Mouse (Mus musculus): ENCODE data around the gene St3gal2. TPM values are rescaled to one million over a fixed set of nuclear protein-coding genes. Genes with fewer than 3 reads are reported as not detected.
"Not testable (repeated sequence)": the region's sequence is repeated elsewhere in the genome, so short reads cannot be mapped to it uniquely, and the experiment has no call there.

The St3gal2 gene
- total and polyA plus RNA-seq, 2 experiments from 2014 or later: 20.2 to 39.6 TPM

- Histone ChIP-seq H3K4me1 (ENCODE audit: insufficient read depth, low read length) (no peaks in the 10 kb centered on the region), H3K36me3 (ENCODE audit: insufficient read depth, low read length) (peaks cover 62% of the 10 kb centered on the region), H3K4me2 (ENCODE audit: low read depth, low read length) (no peak overlapping the region), H3K9me3 (ENCODE audit: low read length) (no peaks in the 10 kb centered on the region), H3K9ac (replicated peaks; ENCODE audit: low read length) (no peak overlapping the region), H3K27me3 (ENCODE audit: insufficient read depth, low read length) (no peaks in the 10 kb centered on the region), H3K27ac (no peak overlapping the region), H3K4me3 (ENCODE audit: low read length) (no peak overlapping the region)
- ATAC-seq (no peak), DNase-seq (ENCODE audit: low spot score) (no peak)
- WGBS: 89% methylated on average over 8 of the region's 8 CpGs
- TF ChIP-seq CTCF (IDR thresholded peaks at IDR 0.05; ENCODE audit: low read depth): no peak
Measured at GRCm38 (mm10) chr8:110987805-110988744, 68.4 kb downstream of the St3gal2 start.

DNA sequence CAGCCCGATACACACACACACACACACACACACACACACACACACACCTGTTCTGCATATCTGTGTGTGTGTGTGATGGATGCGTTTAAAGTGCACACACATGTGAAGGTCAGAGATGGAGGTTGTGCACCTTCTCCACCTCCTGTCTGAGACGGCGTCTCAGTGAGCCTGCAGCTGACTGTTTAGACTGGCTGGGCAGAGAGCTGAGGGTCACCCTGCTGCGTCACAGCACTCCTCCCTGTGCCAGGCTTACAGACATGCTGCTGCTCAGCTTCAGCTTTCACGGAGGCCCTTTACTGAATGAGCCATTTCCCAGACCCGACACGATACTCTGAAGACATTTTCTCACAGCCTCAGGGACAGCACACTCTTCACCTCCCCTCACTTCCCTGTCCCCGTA lies 70.3 kb downstream of the St3gal2 start:
- no peak for DNase-seq (ENCODE audit: low spot score)
- Histone ChIP-seq H3K27me3 (ENCODE audit: insufficient read depth, low read length) (no peaks in the 10 kb centered on the region), H3K36me3 (ENCODE audit: insufficient read depth, low read length) (peaks cover 47% of the 10 kb centered on the region), H3K4me3 (ENCODE audit: low read length) (no peak overlapping the region), H3K27ac (no peak overlapping the region), H3K4me2 (ENCODE audit: low read depth, low read length) (no peak overlapping the region), H3K9ac (replicated peaks; ENCODE audit: low read length) (no peak overlapping the region), H3K9me3 (ENCODE audit: low read length) (no peaks in the 10 kb centered on the region), H3K4me1 (ENCODE audit: insufficient read depth, low read length) (no peaks in the 10 kb centered on the region)
- TF ChIP-seq CTCF (IDR thresholded peaks at IDR 0.05; ENCODE audit: low read depth): no peak
- no peak for ATAC-seq
- 91% methylated on average over 9 of the region's 9 CpGs for WGBS

DNA sequence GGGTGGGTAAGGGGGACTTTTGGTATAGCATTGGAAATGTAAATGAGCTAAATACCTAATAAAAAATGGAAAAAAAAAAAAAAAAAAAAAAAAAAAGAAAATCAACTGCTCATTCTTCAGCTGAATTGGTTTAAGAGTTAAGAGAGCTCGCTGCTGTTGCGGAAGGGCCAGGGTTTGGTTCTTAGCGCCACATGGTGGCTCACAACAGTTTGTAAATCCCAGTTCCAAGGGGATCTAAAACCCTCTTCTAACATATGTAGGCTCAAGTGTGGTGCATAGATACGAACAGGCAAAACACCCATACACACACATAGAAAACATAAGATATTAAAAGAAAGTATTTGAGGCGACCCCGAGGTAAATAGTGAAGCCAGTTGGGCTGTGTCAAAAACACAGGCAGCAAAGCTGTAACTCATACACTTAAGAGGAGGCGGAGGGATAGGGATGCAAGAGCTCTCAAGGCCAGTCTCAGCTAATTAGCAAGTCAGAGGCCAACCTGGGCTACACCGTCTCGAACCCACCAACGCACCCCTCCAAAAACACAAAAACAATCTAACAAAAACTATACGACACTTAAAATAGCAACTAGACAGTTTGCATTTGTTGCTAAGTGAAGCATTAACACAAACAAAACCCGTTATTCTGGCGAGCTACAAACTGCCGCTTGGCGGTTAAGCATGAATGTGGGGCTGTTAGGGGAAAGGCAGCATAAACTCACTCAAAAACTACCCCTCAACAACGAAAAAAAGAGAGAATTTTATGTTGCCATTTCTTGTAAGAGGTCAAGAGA lies 77.1 kb downstream of the St3gal2 start:
- peak overlapping the region; percentile 75 for H3K4me3 ChIP-seq (ENCODE audit: low read length)
- no peaks in the 10 kb centered on the region for H3K9me3 ChIP-seq (ENCODE audit: low read length)
- no peak for TF ChIP-seq CTCF (IDR thresholded peaks at IDR 0.05; ENCODE audit: low read depth)
- DNase-seq (ENCODE audit: low spot score): no peak
- H3K27ac ChIP-seq: peak overlapping the region; percentile 70
- H3K9ac ChIP-seq (replicated peaks; ENCODE audit: low read length): peak overlapping the region; percentile 67
- 40% methylated on average over 16 of the region's 16 CpGs for WGBS
- no peak for ATAC-seq
- no peaks in the 10 kb centered on the region for H3K27me3 ChIP-seq (ENCODE audit: insufficient read depth, low read length)
- H3K4me2 ChIP-seq (ENCODE audit: low read depth, low read length): peak overlapping the region; percentile 77
- peaks cover 5% of the 10 kb centered on the region for H3K4me1 ChIP-seq (ENCODE audit: insufficient read depth, low read length)
- H3K36me3 ChIP-seq (ENCODE audit: insufficient read depth, low read length): peaks cover 5% of the 10 kb centered on the region; the same call in 1 of the 2 replicates

- H3K27me3 ChIP-seq (ENCODE audit: insufficient read depth, low read length): no peaks in the 10 kb centered on the region
- TF ChIP-seq CTCF (IDR thresholded peaks at IDR 0.05; ENCODE audit: low read depth): peak; percentile 57
- H3K4me3 ChIP-seq (ENCODE audit: low read length): peak within 1 kb of the TSS; percentile 75
- peaks cover 5% of the 10 kb centered on the region for H3K4me1 ChIP-seq (ENCODE audit: insufficient read depth, low read length)
- DNase-seq (ENCODE audit: low spot score) (peak; percentile 95), ATAC-seq (peak; percentile 98)
- WGBS: 3% methylated on average over 58 of the region's 58 CpGs
- no peaks in the 10 kb centered on the region for H3K36me3 ChIP-seq (ENCODE audit: insufficient read depth, low read length)
- H3K4me2 ChIP-seq (ENCODE audit: low read depth, low read length): peak within 1 kb of the TSS; percentile 77
- peak within 1 kb of the TSS; percentile 70 for H3K27ac ChIP-seq
- H3K9me3 ChIP-seq (ENCODE audit: low read length): no peaks in the 10 kb centered on the region
- peak within 1 kb of the TSS; percentile 67 for H3K9ac ChIP-seq (replicated peaks; ENCODE audit: low read length)
Measured at GRCm38 (mm10) chr8:110997547-110998531, 78.1 kb downstream of the St3gal2 start, which contains the start of gene Ddx19a. TSS of gene Ddx19a (minus strand) at chr8:110997800.

DNA sequence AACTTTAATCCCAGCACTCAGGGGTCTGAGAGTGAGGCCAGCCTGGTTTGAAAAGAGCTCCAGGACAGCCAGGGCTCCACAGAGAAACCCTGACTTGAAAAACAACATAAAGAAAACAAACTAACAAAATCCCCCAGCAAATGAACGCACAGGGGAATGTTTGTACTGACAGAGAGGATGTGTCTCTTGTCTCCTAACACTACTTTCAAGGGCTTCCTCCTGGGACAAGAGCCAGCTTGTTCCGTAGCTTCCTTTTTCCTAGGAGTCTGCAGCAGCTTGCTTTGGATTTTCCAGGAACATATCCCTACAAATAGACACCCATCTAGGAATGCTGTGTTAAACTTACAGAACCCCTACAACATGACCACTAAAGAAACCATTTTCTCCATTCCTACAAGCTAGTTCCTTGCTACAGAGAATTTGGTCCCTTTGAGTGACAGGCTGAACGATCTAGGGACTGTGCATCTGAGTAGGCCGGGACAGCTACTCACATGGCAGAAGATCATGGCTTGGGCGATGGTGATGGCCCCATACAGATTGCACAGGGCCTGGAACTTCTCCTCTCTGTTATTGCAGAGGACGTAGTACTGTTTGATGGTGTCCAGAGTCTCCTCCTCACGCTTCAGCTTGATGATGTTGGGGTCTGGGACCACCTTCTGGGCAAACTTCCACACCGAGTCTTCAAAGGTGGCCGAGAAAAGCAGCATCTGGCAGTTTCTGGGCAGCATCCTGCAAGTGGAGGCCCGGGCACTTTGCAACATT lies 90.7 kb downstream of the St3gal2 start:
- WGBS: 92% methylated on average over 8 of the region's 10 CpGs
- not testable (repeated sequence) for H3K9ac ChIP-seq (replicated peaks; ENCODE audit: low read length); H3K27me3 ChIP-seq (ENCODE audit: insufficient read depth, low read length); H3K9me3 ChIP-seq (ENCODE audit: low read length); DNase-seq (ENCODE audit: low spot score); ATAC-seq; H3K4me2 ChIP-seq (ENCODE audit: low read depth, low read length); H3K4me3 ChIP-seq (ENCODE audit: low read length); H3K27ac ChIP-seq; H3K4me1 ChIP-seq (ENCODE audit: insufficient read depth, low read length)
- H3K36me3 ChIP-seq (ENCODE audit: insufficient read depth, low read length): peaks cover 29% of the 10 kb centered on the region

Small RNA genes within 50 kb of the gene (microRNA-seq; reads per million reads assigned to microRNA genes)
- gene Mir3473d: 0.18 to 0.36 reads per million in 2 experiments

Other genes with a start within 250 kb of the St3gal2 start
- gene Mtss1l, start 198.4 kb upstream of the St3gal2 start, total RNA-seq (2014; rRNA removed): 76.2 and 81.0 TPM in 2 replicates
- gene Mtss1l, start 198.4 kb upstream of the St3gal2 start, polyA plus RNA-seq (2015; fragmentation: Nextera tagmentation; extraction: Ambion mirVana): 32.9 TPM in 2 replicates
- gene Il34, start 114.0 kb upstream of the St3gal2 start, total RNA-seq (2014; rRNA removed): 1.9 and 8.8 TPM in 2 replicates
- 8.5 and 11.4 TPM in 2 replicates for gene Il34, start 114.0 kb upstream of the St3gal2 start, polyA plus RNA-seq (2015; fragmentation: Nextera tagmentation; extraction: Ambion mirVana)
- 39.5 and 51.9 TPM in 2 replicates for gene Cog4, start 73.3 kb upstream of the St3gal2 start, total RNA-seq (2014; rRNA removed)
- 51.4 and 51.6 TPM in 2 replicates for gene Cog4, start 73.3 kb upstream of the St3gal2 start, polyA plus RNA-seq (2015; fragmentation: Nextera tagmentation; extraction: Ambion mirVana)
- 82.5 and 83.1 TPM in 2 replicates for gene Sf3b3, start 73.1 kb upstream of the St3gal2 start, total RNA-seq (2014; rRNA removed)
- gene Sf3b3, start 73.1 kb upstream of the St3gal2 start, polyA plus RNA-seq (2015; fragmentation: Nextera tagmentation; extraction: Ambion mirVana): 60.6 and 64.6 TPM in 2 replicates
- gene Fuk, start 17.4 kb upstream of the St3gal2 start, total RNA-seq (2014; rRNA removed): 11.0 and 17.9 TPM in 2 replicates
- gene Fuk, start 17.4 kb upstream of the St3gal2 start, polyA plus RNA-seq (2015; fragmentation: Nextera tagmentation; extraction: Ambion mirVana): 5.3 and 5.8 TPM in 2 replicates
- 30.9 and 35.1 TPM in 2 replicates for gene Ddx19a, start 77.9 kb downstream of the St3gal2 start, total RNA-seq (2014; rRNA removed)
- 10.8 and 10.9 TPM in 2 replicates for gene Ddx19a, start 77.9 kb downstream of the St3gal2 start, polyA plus RNA-seq (2015; fragmentation: Nextera tagmentation; extraction: Ambion mirVana)
- 12.8 and 13.1 TPM in 2 replicates for gene Ddx19b, start 111.8 kb downstream of the St3gal2 start, total RNA-seq (2014; rRNA removed)
- 5.4 and 5.8 TPM in 2 replicates for gene Ddx19b, start 111.8 kb downstream of the St3gal2 start, polyA plus RNA-seq (2015; fragmentation: Nextera tagmentation; extraction: Ambion mirVana)
- gene Aars, start 113.2 kb downstream of the St3gal2 start, total RNA-seq (2014; rRNA removed): 97.9 and 99.5 TPM in 2 replicates
- 74.3 and 82.2 TPM in 2 replicates for gene Aars, start 113.2 kb downstream of the St3gal2 start, polyA plus RNA-seq (2015; fragmentation: Nextera tagmentation; extraction: Ambion mirVana)
- 11.8 TPM in 1 of 2 replicates, not detected in the other for gene Exosc6, start 136.4 kb downstream of the St3gal2 start, total RNA-seq (2014; rRNA removed)
- gene Exosc6, start 136.4 kb downstream of the St3gal2 start, polyA plus RNA-seq (2015; fragmentation: Nextera tagmentation; extraction: Ambion mirVana): not detected in 2 replicates
- gene Clec18a, start 172.5 kb downstream of the St3gal2 start, total RNA-seq (2014; rRNA removed): not detected in 2 replicates
- 0.55 and 0.58 TPM in 2 replicates for gene Clec18a, start 172.5 kb downstream of the St3gal2 start, polyA plus RNA-seq (2015; fragmentation: Nextera tagmentation; extraction: Ambion mirVana)
- 29.6 and 34.0 TPM in 2 replicates for gene Pdpr, start 174.7 kb downstream of the St3gal2 start, total RNA-seq (2014; rRNA removed)
- 10.3 and 10.7 TPM in 2 replicates for gene Pdpr, start 174.7 kb downstream of the St3gal2 start, polyA plus RNA-seq (2015; fragmentation: Nextera tagmentation; extraction: Ambion mirVana)